Mouse (Mus musculus) megakaryocyte, embryonic 14.5 days (primary cell): ENCODE data around the gene Srrm4. TPM values are rescaled to one million over a fixed set of nuclear protein-coding genes. Genes with fewer than 3 reads are reported as not detected.

Source experiments
- H3K27me3 ChIP-seq: replicated peaks from 2 replicates; pipeline ENCODE3; 2012; ENCODE audit warnings: inconsistent platforms
- H3K36me3 ChIP-seq: replicated peaks from 2 replicates; pipeline ENCODE3; 2012; ENCODE audit warnings: low read length, inconsistent platforms, mixed read lengths
- H3K4me1 ChIP-seq: 2 replicates; pipeline ENCODE4 v1.6.1; 2012; ENCODE audit warnings: inconsistent platforms
- H3K4me3 ChIP-seq: replicated peaks from 2 replicates; pipeline ENCODE3; 2012; ENCODE audit warnings: moderate library complexity, mild to moderate bottlenecking, inconsistent platforms
- H3K9me3 ChIP-seq: 2 replicates; pipeline ENCODE4 v1.6.1; 2012; ENCODE audit warnings: inconsistent platforms
- FLI1 ChIP-seq: IDR thresholded peaks from 2 replicates; pipeline ENCODE4 v1.6.1; 2012; ENCODE audit warnings: low read length, inconsistent platforms, mixed read lengths
- GATA1 ChIP-seq: IDR thresholded peaks from 3 replicates; pipeline ENCODE4 v1.6.1; 2012; ENCODE audit warnings: mixed read lengths, low read length, inconsistent platforms, borderline replicate concordance
- polyA plus RNA-seq: library from polyadenylated mRNA; stranded (reverse); fragments of >175 nt; gene quantifications from 2 replicates; pipeline ENCODE4 v1.2.3, GENCODE M21; 2012; ENCODE audit warnings: low replicate concordance; ENCODE audit not compliant: insufficient read depth

Srrm4 gene
- polyA plus RNA-seq, 1 experiment, result not detected

DNA sequence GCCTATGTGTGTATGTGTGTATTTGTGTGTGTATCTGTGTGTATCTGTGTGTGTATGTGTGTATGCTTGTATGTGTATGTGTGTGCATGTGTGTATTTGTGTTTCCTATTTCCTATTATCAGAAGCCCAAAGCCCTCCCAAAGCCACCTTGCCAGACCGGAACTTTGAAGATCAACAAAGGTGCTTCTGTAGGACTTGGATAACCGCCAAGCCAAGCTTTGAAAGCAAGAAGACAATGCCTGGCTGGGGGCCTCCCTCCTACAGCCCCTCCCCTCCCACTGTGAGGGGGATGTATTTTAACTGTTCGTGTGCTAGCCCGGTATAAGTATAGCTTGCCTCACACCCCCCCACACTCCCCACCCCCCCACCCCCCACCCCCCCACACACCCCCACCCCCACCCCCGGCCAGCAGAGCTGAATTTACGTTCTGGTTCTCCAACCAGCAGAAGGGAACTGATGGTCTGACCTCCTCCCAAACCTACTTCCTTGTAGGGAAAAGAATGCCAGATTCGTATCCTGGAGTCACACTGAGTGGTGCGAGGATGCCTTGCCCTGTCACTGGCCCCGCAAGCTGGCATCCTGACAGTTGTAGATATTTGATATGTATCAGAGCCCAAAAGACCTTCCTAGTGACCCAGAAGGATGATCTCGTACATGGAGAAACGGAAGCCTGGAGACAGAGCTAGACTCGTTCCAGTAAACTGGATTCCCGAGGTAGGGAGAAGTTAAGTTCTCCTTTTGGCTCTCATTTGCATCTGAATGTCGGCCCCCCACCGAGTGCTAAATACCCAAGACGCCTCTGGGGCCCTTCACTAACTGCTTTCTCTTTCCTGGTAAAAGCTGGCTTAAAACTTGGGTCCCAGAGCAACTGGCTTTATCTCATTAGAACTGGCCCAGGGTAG lies 181.7 kb downstream of the Srrm4 start:
- no peaks in the 10 kb centered on the region for H3K4me1 ChIP-seq
- peak overlapping the region; percentile 46 for H3K4me3 ChIP-seq
- no peak for TF ChIP-seq GATA1
- TF ChIP-seq FLI1, result no peak
- peaks cover 42% of the 10 kb centered on the region for H3K9me3 ChIP-seq
- no peaks in the 10 kb centered on the region for H3K36me3 ChIP-seq
- H3K27me3 ChIP-seq, result no peaks in the 10 kb centered on the region

DNA sequence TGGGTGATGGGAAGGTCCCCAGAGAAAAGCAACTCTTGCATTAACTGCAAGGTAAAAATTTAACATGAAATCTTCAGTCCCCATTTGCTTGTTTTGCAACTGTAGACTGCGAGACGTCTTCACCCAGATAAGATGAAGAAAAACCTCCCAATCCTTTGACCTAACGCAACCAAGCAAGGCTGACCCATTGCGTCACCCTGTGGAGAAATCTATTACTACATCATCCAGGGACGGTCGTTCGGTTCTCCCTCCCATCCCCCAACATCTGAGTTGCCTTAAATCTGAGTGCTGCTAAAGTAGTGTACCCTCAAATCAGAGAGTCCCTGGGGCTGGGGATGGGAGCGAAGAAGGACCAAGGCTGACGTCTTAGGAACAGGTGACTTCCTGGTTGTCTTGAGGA lies 182.7 kb downstream of the Srrm4 start:
- Histone ChIP-seq H3K4me3 (no peak overlapping the region), H3K4me1 (no peaks in the 10 kb centered on the region), H3K9me3 (peaks cover 37% of the 10 kb centered on the region), H3K27me3 (no peaks in the 10 kb centered on the region), H3K36me3 (no peaks in the 10 kb centered on the region)
- TF ChIP-seq FLI1 (no peak), GATA1 (no peak)

DNA sequence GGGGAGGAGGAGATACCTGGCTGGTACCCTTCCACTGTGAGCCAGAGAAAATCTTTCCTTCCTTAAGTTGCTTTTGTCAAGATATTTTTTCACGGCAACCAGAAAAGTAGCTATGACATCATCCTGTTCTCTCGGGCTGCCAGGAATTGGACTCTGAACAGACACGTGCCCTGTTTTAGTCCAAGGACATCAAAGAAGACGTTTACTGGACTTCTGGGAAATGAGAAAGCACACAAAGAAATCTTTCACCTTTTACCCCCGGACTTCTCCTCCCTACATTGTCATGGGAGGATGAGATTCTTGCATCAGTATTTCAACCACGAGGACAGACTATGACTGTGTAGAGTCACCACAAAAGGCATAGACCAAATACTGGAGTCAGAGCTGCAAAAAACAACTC lies 183.7 kb downstream of the Srrm4 start:
- peaks cover 44% of the 10 kb centered on the region for H3K9me3 ChIP-seq
- no peak overlapping the region for H3K4me3 ChIP-seq
- no peaks in the 10 kb centered on the region for H3K36me3 ChIP-seq
- TF ChIP-seq GATA1, result no peak
- TF ChIP-seq FLI1, result no peak
- H3K27me3 ChIP-seq, result no peaks in the 10 kb centered on the region
- no peaks in the 10 kb centered on the region for H3K4me1 ChIP-seq

DNA sequence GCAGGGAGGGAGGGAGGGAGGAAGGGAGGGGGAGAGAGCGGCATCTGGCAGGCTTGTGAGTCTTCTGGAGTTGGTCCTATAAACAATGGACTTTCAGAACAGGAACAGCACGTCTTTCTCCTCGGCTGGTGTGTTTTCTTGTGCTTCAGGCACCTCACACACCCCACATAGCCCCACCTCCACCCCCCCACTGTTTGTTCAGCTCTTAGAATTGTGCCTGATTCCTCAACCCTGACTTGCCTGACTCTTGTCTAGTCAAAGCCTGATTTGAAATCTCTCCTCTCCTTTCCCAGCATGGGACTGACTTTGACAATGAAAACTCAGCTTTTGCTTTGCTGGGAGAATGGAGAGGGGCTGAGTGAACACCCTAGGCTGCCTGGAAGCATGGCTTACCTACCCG lies 184.3 kb downstream of the Srrm4 start:
- Histone ChIP-seq H3K27me3 (no peaks in the 10 kb centered on the region), H3K36me3 (no peaks in the 10 kb centered on the region), H3K4me3 (no peak overlapping the region), H3K9me3 (peaks cover 45% of the 10 kb centered on the region), H3K4me1 (no peaks in the 10 kb centered on the region)
- TF ChIP-seq FLI1, result no peak
- TF ChIP-seq GATA1, result no peak

DNA sequence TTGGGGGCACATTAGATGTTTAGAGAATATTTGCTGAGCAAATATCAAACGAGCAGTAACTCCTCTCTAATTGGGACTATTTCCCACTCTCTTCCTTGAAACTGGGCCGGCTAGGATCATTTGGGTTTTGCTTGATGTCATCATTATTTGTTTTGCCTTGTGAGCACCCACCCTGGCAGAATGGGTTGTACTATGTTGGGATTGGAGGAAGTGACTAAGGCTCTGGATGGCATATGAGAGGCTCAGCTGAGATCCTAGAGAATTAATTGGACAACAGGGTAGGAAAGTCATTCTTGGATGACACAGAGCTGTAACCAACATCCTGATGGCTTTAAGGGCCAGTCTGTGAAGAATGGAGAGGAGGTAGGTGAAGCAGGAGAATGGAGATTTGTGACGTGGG lies 185.1 kb downstream of the Srrm4 start:
- Histone ChIP-seq H3K36me3 (no peaks in the 10 kb centered on the region), H3K4me3 (no peak overlapping the region), H3K27me3 (no peaks in the 10 kb centered on the region), H3K4me1 (no peaks in the 10 kb centered on the region), H3K9me3 (peaks cover 52% of the 10 kb centered on the region)
- TF ChIP-seq GATA1 (no peak), FLI1 (no peak)

DNA sequence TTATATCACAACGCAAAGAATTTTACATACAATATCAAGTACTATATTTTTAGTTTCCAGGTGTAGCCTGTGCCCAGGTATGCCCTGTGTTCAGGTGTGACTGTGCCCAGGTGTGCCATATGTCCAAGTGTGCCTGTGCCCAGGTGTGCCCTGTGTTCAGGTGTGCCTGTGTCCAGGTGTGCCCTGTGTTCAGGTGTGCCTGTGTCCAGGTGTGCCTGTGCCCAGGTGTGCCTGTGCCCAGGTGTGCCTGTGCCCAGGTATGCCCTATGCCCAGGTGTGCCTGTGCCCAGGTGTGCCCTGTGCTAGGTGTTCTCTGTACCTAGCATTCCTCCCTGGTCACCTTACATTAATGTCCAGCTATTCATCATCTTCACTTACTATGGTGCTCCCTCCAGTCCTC lies 185.7 kb downstream of the Srrm4 start:
- Histone ChIP-seq H3K4me3 (no peak overlapping the region), H3K36me3 (no peaks in the 10 kb centered on the region), H3K9me3 (peaks cover 49% of the 10 kb centered on the region), H3K4me1 (no peaks in the 10 kb centered on the region), H3K27me3 (no peaks in the 10 kb centered on the region)
- TF ChIP-seq GATA1, result no peak
- TF ChIP-seq FLI1, result no peak

DNA sequence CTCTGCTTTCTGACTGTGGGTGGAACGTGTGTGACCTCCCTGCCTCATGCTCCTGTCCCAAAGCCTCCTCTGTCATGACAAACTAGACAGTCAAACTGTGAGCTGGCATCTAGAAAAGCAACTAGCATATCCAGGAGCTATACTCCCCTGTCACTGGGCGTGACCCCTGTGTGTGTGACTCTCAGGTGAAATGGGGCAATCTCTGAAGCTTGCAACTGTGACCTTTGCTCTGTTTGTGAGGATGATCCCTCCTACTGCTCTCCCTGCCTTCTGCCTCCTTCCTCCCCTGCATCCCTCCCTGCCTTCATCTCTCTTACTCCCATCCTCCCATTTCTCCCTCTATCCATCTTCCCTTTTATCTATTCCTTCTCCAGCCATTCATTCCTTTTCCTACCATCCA lies 187.6 kb downstream of the Srrm4 start:
- Histone ChIP-seq H3K4me1 (no peaks in the 10 kb centered on the region), H3K36me3 (no peaks in the 10 kb centered on the region), H3K27me3 (no peaks in the 10 kb centered on the region), H3K9me3 (peaks cover 48% of the 10 kb centered on the region), H3K4me3 (no peak overlapping the region)
- no peak for TF ChIP-seq FLI1
- TF ChIP-seq GATA1, result no peak

DNA sequence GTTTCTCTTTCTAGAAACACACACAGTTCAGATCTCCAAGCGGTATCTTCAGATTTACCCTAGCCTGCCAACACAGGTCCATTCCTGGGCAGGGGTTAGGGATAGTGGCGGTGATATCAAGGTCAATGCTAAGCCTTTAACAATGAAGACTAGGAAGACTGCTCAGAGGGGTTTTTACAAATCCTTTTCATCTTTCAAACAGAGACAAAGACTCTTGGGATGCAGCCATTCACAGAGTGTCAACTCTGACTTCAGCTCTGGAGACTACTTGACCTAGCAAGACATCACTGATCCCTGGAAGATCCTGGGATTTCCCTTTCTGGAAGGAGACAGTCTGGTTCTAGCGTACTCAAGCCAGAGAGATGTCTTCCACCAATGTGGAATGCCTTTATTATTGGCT lies 190.8 kb downstream of the Srrm4 start:
- no peaks in the 10 kb centered on the region for H3K27me3 ChIP-seq

DNA sequence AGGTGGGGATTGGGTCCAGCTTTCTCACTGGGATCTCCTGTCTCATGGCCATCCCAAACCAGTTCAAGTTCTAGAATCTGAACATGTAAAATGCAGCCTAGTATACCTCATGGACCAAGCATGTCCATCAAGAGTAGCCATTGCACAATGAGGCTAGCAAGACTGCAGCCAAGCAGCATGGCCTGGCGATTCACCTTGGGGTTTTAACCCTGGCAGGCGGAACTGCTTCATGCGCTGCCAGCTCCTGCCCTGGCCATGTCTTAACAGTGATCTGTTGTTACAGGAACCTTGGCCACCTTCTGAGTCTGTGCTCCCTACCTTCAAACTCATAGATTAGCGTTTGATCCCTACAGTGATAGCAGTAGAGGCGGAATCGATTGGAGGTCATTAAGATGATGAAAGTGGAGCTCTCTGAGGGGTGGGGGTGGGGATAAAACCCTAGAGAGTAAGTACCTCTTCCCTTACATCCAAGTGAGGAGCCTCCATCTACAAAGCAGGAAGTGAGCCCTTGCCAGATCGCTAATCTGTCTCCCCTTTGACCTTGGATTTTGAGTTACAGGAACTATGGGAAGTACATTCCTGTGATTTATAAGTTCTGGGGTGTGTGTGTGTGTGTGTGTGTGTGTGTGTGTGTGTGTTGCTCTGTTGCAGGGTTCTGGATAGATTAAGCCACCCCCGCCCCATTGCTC lies 191.4 kb downstream of the Srrm4 start:
- no peaks in the 10 kb centered on the region for H3K27me3 ChIP-seq
- no peaks in the 10 kb centered on the region for H3K36me3 ChIP-seq
- TF ChIP-seq FLI1 (no peak), GATA1 (no peak)
- H3K4me3 ChIP-seq, result peak overlapping the region; percentile 2
- H3K9me3 ChIP-seq, result peaks cover 33% of the 10 kb centered on the region
- no peaks in the 10 kb centered on the region for H3K4me1 ChIP-seq

More for the DNA sequence above, 190.8 kb downstream of the Srrm4 start:
- Histone ChIP-seq H3K4me3 (no peak overlapping the region), H3K4me1 (no peaks in the 10 kb centered on the region), H3K9me3 (peaks cover 39% of the 10 kb centered on the region), H3K36me3 (no peaks in the 10 kb centered on the region)
- TF ChIP-seq FLI1 (no peak), GATA1 (no peak)

DNA sequence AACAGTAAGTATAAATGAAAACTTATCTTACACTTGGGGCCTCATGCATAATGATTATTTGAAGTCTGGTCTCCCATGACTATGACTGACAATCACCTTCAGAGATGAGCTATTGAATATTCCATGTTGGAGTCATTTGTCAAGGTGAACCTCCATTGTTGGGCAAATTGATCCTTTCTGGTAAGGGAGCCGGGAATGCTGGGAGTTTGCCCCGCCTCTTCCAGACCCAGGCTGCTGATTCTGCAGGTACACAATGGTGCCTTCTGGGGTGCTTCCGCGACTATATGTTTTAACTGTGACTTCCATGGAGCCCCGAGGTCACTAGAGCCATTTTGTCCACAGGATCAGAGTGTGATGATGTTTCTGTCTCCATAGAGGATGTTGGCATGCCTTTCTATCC lies 195.5 kb downstream of the Srrm4 start:
- no peak overlapping the region for H3K4me3 ChIP-seq
- no peaks in the 10 kb centered on the region for H3K27me3 ChIP-seq
- no peaks in the 10 kb centered on the region for H3K4me1 ChIP-seq
- no peaks in the 10 kb centered on the region for H3K36me3 ChIP-seq
- TF ChIP-seq GATA1 (no peak), FLI1 (no peak)
- H3K9me3 ChIP-seq, result peaks cover 3% of the 10 kb centered on the region; the same call in 1 of the 2 replicates
